Mouse (Mus musculus) midbrain, postnatal 0 days (tissue): Measurements from ENCODE around the gene Pi16. TPM values are rescaled to one million over a fixed set of nuclear protein-coding genes. Genes with fewer than 3 reads are reported as not detected.

ENCODE experiments used
- ATAC-seq: fragments of 200-750 bp; cut with Nextera tagmentation; 2 replicates; pipeline ENCODE4 v1.8.0; 2017; ENCODE audit warnings: moderate number of reproducible peaks, mild to moderate bottlenecking, moderate TSS enrichment, moderate library complexity; ENCODE audit not compliant: low FRiP score
- DNase-seq: peaks from one replicate; pipeline ENCODE4 v3.0.0-alpha.2; 2015; ENCODE audit warnings: low spot score
- H3K27ac ChIP-seq: fragments of 300-500 bp; sonication (generic); 2 replicates; pipeline ENCODE4 v1.5.1; 2014; ENCODE audit warnings: low read depth, mild to moderate bottlenecking, low read length, mixed read lengths
- H3K27me3 ChIP-seq: fragments of 300-500 bp; sonication (generic); 2 replicates; pipeline ENCODE4 v1.6.1; 2014; ENCODE audit warnings: low read length, control low read depth, mixed read lengths; ENCODE audit not compliant: insufficient read depth
- H3K36me3 ChIP-seq: fragments of 300-500 bp; sonication (generic); 2 replicates; pipeline ENCODE4 v1.6.1; 2014; ENCODE audit warnings: low read length, control low read depth, mixed read lengths; ENCODE audit not compliant: insufficient read depth
- H3K4me1 ChIP-seq: fragments of 300-500 bp; sonication (generic); 2 replicates; pipeline ENCODE4 v1.6.1; 2014; ENCODE audit warnings: mild to moderate bottlenecking, control low read depth, antibody characterized with exemption, low read length, mixed read lengths; ENCODE audit not compliant: insufficient read depth
- H3K4me2 ChIP-seq: fragments of 300-500 bp; sonication (generic); 2 replicates; pipeline ENCODE4 v1.6.1; 2014; ENCODE audit warnings: low read depth, mild to moderate bottlenecking, low read length, mixed read lengths; ENCODE audit not compliant: poor library complexity, severe bottlenecking
- H3K4me3 ChIP-seq: fragments of 300-500 bp; sonication (generic); 2 replicates; pipeline ENCODE4 v1.5.1; 2014; ENCODE audit warnings: low read depth, mild to moderate bottlenecking, low read length, moderate library complexity
- H3K9ac ChIP-seq: fragments of 300-500 bp; sonication (generic); replicated peaks from 2 replicates; pipeline ENCODE4 v1.6.1; 2014; ENCODE audit warnings: mild to moderate bottlenecking, low read length, moderate library complexity, mixed read lengths; ENCODE audit not compliant: poor library complexity, severe bottlenecking
- H3K9me3 ChIP-seq: fragments of 300-500 bp; sonication (generic); 2 replicates; pipeline ENCODE4 v1.6.1; 2016; ENCODE audit warnings: low read length, control low read depth
- CTCF ChIP-seq: IDR thresholded peaks from 2 replicates; pipeline ENCODE4 v1.5.1; 2016; ENCODE audit warnings: antibody characterized with exemption, mild to moderate bottlenecking
- WGBS: fragments of 180-500 bp; shearing (Covaris S2); extraction: QIAGEN DNeasy Blood & Tissue Kit; methylation state at CpG from one replicate; pipeline ENCODE4 v1.1.7; 2014; 5-methylcytosine and 5-hydroxymethylcytosine counted together
- polyA plus RNA-seq: library from polyadenylated mRNA; unstranded; fragments of >200 nt; fragmentation: Nextera tagmentation; extraction: Ambion mirVana; gene quantifications from 2 replicates; pipeline ENCODE4 v1.2.1, GENCODE M21; 2015
- total RNA-seq: library from RNA; depleted of rRNA; stranded (reverse); fragments of >200 nt; gene quantifications from 2 replicates; pipeline ENCODE4 v1.2.3, GENCODE M21; 2014

The Pi16 gene
- total and polyA plus RNA-seq, 2 experiments from 2014 or later = 3.3 to 4.6 TPM

DNA sequence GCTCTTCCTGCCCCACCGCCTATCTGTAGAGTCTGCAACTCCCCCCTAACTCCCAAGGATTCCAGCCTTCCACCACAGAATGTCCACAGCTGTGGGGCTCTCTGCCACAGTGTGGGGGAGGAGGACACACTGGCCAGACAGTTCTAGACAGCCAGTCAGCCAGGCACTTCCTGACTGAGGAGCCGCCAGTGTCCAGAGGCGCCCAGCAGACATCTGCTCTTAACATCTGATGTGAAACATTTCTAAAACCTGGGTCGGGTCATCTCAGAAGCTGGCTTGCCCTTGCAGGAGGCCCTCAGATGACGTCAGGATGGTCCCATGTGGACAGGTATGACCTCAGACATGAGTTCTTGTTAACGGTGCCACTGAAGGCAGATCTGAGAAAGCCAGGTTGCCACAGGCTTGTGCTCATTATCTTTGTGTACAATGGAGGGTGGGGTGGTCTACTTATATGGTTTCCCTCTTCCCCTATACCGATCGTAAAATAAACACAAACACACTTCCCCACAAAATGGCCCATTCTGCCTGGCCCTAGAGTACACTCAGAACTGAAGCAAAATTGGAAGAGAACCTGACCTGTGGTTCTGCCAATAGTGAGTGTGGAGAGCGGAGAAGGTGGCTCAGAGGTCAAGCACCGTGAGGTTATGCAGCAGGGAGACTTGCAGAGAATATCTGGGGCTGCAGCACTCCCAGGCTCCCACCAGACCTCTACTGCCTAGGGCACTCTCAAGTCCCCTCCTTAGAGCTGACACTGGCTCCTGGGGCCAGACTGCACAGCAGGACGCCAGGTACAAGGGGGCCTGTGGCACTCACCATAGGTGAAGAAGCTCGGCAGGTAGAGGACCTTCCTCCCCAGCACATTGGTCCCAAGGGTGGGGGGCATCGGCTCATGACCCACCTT, 24.8 kb downstream of the Pi16 start:
- 49% methylated on average over 13 of the region's 13 CpGs for WGBS
- peaks cover 34% of the 10 kb centered on the region for H3K36me3 ChIP-seq
- no peak for TF ChIP-seq CTCF
- no peak overlapping the region for H3K4me3 ChIP-seq
- no peak for ATAC-seq
- no peaks in the 10 kb centered on the region for H3K9me3 ChIP-seq
- no peak overlapping the region for H3K4me2 ChIP-seq
- H3K27me3 ChIP-seq = no peaks in the 10 kb centered on the region
- peaks cover 7% of the 10 kb centered on the region for H3K4me1 ChIP-seq
- H3K27ac ChIP-seq = peak overlapping the region; percentile 68
- DNase-seq = peak; percentile 41
- H3K9ac ChIP-seq = 0 out of 2 replicates have a peak overlapping the region, but pooled peaks have one; percentile 24

GRCm38 (mm10) chr17:29343241-29343640, 25.8 kb downstream of the Pi16 start:
- Histone ChIP-seq H3K36me3 (peaks cover 31% of the 10 kb centered on the region), H3K4me3 (no peak overlapping the region), H3K4me1 (peaks cover 9% of the 10 kb centered on the region), H3K9me3 (no peaks in the 10 kb centered on the region), H3K9ac (no peak overlapping the region), H3K27ac (no peak overlapping the region), H3K4me2 (no peak overlapping the region), H3K27me3 (no peaks in the 10 kb centered on the region)
- no peak for ATAC-seq
- no peak for DNase-seq
- WGBS = 91% methylated on average over 5 of the region's 5 CpGs
- TF ChIP-seq CTCF = no peak

GRCm38 (mm10) chr17:29345272-29345671, 27.8 kb downstream of the Pi16 start:
- H3K4me2 ChIP-seq = peak overlapping the region; percentile 61
- peaks cover 9% of the 10 kb centered on the region for H3K4me1 ChIP-seq
- no peaks in the 10 kb centered on the region for H3K9me3 ChIP-seq
- H3K27me3 ChIP-seq = no peaks in the 10 kb centered on the region
- whole genome bisulfite sequencing = 95% methylated on average over 12 of the region's 12 CpGs
- peak overlapping the region; percentile 34; the same call in 1 of the 2 replicates for H3K9ac ChIP-seq
- no peak for TF ChIP-seq CTCF
- H3K36me3 ChIP-seq = peaks cover 10% of the 10 kb centered on the region; the same call in 1 of the 2 replicates
- ATAC-seq (no peak), DNase-seq (no peak)
- peak overlapping the region; percentile 85 for H3K4me3 ChIP-seq
- 0 out of 2 replicates have a peak overlapping the region, but pooled peaks have one; percentile 28 for H3K27ac ChIP-seq

GRCm38 (mm10) chr17:29346496-29347125, 29.1 kb downstream of the Pi16 start:
- Histone ChIP-seq H3K4me3 (peak overlapping the region; percentile 85), H3K4me1 (peaks cover 9% of the 10 kb centered on the region), H3K27me3 (no peaks in the 10 kb centered on the region), H3K4me2 (peak overlapping the region; percentile 61), H3K27ac (peak overlapping the region; percentile 91), H3K36me3 (peaks cover 5% of the 10 kb centered on the region; the same call in 1 of the 2 replicates), H3K9ac (peak overlapping the region; percentile 94), H3K9me3 (no peaks in the 10 kb centered on the region)
- ATAC-seq = peak; percentile 42; the same call in 1 of the 2 replicates
- TF ChIP-seq CTCF = no peak
- WGBS = 1% methylated on average over 11 of the region's 11 CpGs
- peak; percentile 74 for DNase-seq

DNA sequence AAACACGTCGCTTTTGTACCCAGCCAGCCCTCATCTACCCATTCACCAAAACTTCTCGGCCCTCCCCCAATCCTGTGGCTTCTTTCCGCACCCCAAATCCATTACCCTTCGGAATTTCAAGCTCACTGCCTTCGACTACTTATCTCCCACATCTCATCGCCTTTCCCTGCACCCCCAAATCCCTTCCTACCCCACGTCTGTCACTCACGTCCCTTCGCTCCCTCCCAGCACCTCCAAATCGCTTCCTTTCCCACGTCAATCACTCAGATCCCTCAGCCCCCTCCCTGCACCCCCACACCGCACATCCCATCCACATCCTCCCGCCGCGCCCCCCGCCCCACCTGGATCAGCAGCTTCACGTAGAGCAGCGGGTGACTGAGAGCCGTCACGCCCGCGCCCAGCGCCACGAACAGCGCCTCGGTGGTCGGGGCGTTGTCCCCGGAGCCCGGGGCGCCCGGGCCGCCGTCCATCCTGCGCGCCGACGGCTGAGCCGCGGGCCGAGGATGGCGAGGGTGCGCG, 29.7 kb downstream of the Pi16 start:
- WGBS = under 1% methylated on average over 45 of the region's 45 CpGs
- DNase-seq (no peak), ATAC-seq (peak; percentile 62)
- peaks cover 9% of the 10 kb centered on the region for H3K4me1 ChIP-seq
- peak overlapping the region; percentile 94 for H3K9ac ChIP-seq
- TF ChIP-seq CTCF = no peak
- peak overlapping the region; percentile 91 for H3K27ac ChIP-seq
- peaks cover 5% of the 10 kb centered on the region; the same call in 1 of the 2 replicates for H3K36me3 ChIP-seq
- no peaks in the 10 kb centered on the region for H3K27me3 ChIP-seq
- H3K4me3 ChIP-seq = peak overlapping the region; percentile 85
- no peaks in the 10 kb centered on the region for H3K9me3 ChIP-seq
- H3K4me2 ChIP-seq = peak overlapping the region; percentile 61
